Mouse (Mus musculus) thymus, postnatal 4 days (tissue): ENCODE results near the gene Ciz1.

ENCODE experiments used
- DNase-seq: peaks from one replicate; pipeline ENCODE4 v3.0.0; 2021

Gene Ciz1

DNA sequence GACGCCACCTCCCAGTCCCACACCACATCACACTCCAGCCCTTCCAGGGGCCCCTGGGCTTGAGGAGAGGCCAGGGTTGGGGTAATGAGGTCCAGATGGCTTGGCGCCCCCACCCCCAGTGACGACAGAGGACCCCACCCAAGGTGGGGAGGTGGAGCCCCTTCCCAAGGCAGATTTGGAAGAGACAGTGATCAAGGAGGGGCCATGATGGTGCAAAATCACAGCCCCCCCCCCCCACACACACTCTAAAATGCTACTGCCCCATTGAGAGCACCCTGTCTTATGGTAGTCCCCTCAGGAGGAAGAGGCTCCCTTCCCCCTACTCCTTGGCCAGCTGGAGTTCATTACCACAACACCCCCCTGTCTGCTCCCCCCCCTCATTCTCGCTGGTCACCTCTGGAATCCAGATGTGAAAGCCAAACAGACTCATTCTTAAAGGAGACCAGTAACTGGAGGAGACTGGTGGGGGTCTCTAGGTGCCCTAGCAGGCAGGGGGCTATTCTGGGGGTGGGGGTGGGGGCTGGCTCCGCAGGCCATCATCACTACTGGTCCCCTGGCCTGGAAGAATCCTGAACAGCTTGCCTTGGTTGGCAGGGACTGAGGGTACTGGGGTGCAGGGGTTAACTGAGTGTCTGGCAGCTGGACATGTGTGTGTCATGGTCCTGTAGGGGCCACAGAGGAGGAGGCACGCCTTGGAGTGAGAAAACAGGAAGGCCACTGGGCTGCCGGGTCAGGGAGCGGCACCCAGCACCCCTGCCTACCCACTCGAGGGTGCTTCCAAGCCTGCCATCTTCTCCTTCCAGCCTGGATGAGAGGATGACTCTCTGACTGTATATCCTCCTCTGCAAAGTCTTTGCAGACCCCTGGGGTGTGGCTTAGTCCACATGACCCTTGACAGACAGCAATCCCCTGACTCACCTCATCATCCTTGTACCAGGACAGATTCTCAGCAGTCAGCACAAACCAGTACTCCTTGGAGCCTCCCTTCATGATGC lies 32.2 kb upstream of the Ciz1 start:
- no peak for DNase-seq

DNA sequence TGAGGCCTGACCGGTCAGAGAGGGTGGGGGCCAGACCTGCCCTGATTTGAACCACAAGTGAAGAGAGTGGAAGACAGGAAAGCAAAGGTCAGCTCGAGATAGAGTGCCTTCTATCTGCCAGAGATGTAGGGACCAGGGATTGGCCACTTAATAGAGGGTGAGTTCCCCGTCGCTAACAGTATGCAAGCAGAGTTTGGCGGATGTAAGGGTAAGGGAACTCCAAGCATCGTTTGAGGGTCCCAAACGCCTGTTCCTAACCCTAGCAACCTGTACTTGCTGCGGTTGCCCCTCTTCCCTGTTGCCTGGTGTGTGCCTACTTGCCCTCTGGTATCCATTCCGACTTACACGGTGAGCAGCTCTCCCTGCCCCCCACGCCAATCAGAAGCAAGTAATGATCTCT lies 31.4 kb upstream of the Ciz1 start:
- DNase-seq, result no peak

DNA sequence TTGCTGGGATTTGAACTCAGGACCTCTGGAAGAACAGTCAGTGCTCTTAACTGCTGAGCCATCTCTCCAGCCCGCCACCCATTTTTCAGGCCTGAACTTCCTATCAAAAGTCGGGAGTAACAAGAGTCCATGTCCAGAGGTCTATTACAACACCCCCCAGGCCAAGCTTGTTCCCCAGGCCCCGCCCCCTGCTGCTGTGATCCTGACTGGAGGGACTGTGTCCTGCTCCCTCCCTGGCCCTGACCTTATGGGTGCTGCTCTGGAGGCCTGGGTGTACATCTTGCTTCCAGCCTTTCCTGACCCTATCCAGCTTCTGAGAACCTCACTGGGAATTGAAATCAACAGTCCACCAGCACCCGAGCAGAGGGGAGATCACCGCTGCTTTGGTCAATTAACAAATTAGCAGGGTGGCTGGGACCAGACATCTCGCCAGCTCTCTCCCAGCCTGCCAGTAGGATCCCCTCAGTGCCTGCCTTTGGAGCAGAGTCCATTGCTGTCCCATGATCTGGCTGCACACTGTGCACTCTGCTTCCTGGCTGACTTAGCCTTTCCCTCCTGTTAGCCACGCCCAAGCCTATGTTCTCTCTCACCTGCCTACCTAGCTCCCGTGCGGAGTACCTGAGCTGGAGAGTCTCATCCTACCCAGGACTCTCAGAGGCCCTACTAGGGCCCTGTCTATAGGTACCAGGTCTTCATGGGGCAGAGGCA lies 30.4 kb upstream of the Ciz1 start:
- no peak for DNase-seq

DNA sequence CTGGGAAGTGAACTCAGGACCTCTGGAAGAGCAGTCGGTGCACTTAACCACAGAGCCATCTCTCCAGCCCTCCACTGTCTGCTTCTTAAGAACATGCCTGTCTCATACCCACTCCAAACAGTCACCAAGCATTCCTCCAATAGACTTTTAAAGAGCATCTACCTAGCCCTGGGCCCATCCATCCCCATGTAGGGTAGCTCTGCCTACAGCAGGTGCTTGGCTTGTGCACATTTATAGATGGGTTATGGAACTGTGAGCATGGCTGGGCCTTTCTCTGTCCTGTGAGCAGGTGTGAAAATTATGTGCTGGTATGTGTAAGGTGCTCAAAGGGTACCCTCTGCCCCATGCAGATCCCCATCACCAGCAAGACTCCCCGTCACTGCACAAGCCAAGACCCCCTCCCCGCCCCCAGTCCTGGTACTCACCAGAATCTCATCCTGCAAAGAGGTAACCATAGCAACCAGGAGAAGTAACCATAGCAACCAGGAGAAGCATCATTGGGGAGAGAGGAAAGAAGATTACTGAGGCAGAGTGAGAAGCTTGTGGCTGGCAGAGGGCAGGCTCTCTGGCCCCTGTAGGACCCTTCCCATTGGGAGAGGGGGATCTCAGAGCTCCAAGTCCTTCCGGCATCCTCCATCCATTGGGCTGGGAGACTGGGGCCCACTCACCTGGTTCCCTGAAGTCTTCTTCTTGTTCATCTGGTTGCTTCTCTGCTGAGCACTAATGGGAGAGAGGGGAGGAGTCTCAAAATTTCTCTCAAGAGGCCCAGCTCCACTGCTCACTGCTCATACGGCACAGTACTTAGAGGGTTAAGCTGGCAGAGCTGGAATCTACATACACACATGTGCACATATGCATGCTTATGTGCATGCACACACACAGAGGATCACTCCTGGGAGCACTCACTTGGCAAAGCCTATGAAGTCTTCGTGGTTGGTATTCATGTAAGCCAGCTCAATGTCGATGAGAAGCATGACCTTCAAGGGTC lies 29.1 kb upstream of the Ciz1 start:
- no peak for DNase-seq

DNA sequence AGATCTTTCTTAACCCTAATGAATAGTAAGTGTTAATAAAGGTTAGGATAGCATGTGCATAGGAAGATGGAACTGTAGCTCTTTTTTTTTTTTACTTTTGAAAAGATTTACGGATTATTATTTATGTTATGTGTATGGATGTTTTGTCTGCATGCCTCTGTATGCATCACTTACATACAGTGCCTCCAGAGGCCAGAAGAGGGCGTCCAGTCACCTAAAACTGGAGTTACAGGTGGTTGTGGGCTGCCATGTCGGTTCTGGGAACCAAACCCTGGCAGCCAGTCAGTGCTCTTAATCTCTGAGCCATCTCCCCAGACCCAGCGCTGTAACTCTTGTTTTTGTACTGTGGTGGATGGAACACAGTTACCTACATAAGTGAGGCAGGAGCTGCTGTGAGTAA lies 27.8 kb upstream of the Ciz1 start:
- DNase-seq, result no peak

DNA sequence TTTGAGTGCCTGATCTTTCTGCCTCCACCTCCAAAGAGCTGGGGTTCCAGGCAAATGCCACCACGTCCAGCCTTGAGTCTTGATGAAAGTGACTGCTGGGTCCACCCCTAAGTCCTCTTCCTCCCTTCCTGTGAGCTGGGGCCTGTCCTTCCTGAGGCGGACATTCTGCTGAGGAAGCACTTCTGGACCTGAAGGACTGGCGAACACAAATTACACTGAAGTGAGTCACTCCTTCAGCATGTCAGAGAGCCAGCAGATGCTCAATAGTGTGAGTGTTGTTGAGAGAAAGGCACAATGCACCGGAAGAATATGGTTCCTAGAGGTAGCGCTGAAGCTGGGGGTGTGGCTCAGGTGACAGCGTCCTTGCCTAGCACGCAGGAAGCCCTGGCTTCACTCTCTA lies 26.8 kb upstream of the Ciz1 start:
- DNase-seq, result no peak

DNA sequence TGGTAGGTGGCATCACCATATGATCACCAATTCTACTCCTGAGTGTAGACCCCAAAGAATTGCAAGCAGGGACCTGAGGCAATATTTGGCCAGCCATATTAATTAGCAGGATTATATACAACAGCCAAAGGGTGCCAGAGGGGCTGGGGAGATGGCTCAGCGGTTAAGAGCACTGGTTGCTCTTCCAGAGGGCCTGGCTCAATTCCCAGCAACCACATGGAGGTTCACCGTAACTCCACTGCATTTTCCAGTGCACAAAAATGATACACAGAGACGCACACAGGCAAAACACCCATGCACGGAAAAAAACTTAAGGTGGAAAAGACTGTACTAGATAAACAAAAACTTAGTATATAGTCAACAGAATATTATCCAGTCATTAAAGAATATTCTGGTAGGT lies 24.9 kb upstream of the Ciz1 start:
- no peak for DNase-seq

DNA sequence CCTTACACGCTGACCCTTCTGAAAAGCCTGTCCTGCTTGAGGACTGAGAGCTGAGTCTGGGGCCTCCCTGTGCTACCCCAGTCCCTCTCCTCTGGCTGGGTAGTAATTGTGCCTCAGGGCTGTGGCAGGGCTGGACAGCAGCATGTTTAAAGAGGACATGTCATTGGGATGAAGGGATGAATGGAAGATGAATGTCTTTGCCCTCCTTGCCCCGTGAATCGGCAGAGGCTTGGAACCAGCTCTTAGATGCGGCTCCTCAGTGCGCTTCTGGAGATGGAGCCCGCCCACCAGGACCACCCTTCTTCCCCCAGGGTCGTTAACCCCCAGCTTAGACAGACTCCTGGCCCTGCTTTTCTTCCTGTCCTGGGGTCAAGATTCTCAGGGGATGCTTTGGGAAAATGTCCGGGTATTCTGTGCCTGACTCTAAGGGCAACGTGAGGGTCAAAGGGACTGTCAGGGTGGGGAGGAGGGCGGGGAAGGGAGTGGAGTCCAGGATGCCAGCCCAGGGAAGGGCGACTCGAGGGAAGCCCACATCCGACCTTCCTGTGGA lies 23.1 kb upstream of the Ciz1 start:
- DNase-seq, result no peak

DNA sequence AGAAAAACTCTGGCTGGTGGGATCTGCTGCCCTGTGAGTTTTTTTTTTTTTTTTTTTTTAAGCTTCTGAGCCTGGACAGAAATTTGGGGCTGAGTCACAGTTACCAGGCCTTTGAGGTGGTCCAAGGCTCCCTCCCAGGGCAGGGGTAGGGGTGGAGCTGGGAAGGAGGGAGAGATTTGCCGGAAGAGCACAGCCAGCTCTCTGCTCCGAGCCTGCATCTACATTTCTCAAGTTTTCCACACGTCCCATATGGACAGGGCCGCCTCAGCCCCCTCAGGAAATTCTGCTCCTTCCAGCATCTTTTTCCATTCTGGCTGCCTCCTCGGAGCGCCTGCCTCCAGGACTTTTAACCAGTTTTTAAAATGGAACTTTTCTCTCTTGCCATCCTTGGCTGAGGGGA lies 22.6 kb upstream of the Ciz1 start:
- no peak for DNase-seq

DNA sequence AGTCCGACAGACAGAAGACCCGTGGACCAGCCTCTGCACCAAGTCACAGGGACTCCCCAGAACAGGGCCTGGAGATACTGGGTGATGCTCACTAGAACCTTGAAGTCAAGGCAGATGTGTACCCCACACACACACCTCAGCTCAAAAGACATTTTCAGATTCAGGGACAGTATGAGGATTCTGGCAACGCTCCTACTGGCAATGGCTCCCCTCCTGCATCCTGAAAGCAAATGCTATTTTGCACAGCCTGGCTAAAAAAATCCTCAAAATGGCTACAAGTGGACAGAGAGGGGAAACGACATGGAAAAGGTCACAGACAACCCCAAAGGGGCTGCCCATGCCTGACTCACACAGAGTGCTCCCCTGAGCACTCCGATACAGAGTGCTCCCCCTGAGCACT lies 20.0 kb upstream of the Ciz1 start:
- no peak for DNase-seq

DNA sequence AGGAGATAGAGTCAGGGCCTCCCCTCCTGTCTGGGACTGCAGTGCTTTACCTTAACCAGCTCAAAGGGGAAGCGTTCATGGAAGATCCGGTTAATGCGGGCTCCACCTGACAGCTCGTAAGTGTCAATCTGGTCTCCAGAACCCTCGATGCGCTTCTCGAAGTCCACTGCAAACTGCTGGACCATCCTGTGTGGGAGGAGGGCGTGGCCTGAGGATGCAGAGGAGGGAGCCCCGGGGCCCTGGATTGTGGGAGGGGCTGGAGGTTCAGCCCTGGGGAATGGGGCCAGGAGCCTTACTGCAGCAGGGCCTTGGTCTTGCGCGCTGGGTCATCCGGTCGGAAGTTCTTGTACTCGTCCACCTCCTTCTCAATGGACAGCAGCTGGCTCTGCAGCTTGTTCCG lies 16.2 kb upstream of the Ciz1 start:
- DNase-seq, result no peak

DNA sequence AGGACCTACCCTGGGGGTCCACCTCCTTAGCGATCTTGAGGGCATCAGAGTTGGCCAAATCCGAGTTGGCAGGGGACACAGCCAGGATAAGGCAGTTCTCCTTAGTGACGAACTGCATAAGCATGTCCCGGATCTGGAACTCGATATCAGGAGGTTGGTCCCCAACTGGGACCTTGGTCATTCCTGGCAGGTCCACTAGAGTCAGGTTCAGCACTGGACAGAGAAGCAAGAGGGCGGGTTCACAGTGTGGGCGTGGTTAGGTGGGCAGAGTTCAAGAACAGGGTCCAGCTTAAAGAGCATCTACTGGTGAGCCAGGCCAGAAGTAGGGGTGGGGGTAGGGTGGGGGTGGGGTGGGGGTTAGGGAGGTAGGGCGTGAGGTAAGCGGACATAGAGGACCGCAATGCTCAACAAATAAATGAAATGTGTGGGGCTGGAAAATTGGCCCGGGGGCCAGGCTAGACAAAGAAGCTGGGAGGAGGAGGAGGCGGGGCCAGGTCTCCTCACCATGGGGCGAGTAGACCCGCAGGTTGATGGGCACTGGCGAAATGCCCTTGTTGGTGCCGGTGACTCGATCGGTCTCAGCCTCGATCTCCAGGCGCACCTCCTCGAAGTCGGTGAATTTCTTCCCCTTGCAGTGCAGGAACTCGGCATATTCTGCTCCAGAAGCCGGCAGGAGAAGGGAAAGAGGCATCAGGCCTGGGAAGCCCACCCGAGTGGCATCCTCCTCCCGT lies 12.1 kb upstream of the Ciz1 start:
- no peak for DNase-seq

DNA sequence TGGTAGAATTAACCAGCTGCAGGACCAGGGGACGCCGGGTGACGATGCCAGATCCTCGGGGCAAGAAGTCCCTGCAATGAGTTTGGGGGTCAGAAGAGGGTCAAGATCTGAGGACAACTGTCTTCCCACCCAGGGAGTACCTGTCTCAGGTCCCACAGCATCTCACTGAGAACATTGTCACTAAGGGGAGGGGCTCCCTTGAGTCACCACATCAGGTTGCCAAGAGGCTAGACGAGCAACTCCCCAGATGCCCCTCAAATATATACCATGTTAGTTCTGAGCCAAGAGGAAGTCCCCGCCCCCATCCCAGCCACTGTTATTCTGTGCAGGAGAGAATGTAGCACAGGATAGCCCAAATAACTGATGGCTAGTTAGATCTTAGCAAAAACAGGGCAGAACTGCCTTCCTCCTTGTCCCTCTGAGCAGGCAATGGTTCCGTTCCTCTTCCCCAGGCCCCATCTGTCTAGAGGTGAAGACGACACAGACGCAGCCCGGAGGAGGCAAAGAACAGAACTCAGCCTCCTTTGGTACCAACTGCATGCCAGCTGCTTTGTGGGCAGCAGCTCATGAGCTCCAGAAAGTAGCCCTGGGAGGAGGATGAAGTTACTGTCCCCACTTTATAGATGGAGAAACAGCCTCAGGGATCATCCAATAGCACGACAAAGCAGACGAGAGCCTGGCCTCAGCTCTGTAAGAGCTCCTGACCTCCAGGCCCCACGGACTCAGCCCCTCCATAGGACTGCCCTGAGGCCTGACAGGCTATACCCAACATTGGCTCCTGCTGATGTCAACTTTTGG lies 11.1 kb upstream of the Ciz1 start:
- no peak for DNase-seq

DNA sequence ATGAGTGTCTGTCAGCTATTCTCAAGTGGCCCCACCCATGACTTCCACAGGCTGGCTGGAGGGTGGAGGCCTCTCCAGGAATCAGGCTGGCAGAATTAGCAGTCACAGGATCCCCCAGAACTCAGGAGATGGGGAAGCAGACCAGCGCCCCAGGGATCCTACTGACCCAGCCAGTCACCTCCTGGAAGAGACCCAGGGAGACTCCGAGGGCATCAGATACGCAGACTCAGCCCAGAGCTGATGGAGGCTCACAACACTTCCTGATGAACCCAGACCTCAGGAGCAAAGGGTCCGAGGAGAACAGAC lies 10.5 kb upstream of the Ciz1 start:
- DNase-seq, result no peak

DNA sequence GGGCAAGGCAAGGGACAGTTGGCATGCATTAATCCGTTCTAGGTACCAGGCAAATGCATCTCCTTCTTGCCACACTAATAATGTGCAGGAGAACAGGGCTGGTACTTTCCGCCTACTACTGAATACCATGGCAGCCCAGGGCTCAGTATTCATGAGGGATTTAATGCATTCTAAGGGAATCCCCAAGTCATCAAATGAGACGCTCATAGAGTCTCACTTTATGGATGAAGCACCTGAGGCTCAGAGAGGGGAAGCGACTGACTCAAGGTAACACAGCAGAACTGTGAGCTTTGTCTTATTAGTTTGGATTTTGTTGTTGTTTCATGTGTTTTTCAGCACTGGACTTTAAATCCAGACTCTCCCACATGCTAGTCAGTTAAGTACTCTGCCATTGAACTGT lies 10.1 kb upstream of the Ciz1 start:
- no peak for DNase-seq

DNA sequence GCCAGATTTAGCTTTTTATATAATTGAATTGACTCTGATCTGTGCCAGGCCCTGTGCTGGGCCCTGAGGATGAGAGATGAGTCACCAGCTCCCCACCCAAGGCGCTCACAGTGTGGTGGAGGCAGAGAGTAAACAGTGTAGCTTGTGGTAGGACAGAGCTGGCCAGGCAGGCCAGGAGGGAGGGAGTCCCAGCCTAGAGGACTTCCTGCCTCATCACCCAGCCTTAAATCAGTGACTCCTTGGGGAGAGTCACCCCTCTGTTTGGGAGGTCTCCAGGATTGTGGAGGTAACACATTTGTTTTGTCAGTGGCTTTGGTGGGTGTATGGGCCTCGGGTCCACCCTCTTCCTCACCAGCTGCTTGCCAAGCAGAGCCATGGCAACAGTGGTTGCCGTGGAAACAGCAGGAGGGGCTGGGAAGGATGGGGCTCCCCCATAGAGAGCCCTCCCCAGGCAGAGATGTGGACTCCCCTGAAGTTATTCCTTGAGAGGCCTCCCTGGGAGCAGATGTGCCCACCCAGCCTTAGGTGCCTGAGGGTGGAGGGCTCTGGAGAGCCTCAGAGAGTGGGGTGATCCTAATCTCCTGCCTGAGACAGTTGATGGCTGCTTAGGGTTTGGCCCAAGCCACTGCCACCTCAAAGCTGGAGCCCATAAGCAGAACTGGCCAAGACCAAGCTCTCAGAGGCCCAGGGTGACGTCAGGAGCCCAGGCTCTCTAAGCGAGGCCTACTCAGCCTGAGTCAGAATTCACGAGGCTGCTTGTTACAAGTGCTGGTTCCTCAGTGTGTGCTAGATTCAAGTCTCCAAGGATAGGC lies 9.4 kb upstream of the Ciz1 start:
- DNase-seq, result no peak

DNA sequence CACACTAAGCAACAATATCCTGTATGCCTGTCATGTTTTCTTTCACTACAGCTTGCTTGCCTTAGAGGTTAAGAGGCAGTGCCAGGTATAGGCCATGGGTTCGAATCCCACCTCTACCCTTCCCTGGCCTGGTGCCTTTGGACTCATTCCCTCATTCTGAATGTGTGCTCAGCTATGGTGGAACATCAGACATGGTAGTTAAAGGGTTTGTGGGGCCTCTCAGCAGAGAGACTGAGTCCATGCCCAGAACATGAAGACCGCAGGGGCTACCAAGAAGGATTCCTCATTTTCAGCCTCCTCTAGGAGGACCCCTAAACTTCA lies 8.8 kb upstream of the Ciz1 start:
- no peak for DNase-seq

DNA sequence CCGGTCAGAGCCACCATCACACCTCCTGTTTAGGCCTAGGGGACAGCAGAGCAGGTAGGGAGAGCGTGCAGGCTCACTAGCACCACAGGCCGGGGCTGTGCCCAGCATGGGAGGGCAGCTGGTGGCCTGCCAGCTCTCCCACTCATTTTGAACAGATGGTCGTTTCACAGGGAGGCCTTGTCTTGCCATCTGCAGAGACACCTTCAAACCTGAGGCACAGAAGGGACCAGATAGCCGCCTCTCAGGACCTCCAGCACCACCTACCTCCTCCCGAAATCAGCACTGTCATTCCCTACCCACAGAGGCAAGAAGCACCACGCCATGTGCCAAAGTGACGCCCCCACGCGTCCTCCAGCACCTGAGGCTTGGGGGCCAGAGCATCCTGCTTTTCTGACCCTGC lies 8.1 kb upstream of the Ciz1 start:
- DNase-seq, result no peak

DNA sequence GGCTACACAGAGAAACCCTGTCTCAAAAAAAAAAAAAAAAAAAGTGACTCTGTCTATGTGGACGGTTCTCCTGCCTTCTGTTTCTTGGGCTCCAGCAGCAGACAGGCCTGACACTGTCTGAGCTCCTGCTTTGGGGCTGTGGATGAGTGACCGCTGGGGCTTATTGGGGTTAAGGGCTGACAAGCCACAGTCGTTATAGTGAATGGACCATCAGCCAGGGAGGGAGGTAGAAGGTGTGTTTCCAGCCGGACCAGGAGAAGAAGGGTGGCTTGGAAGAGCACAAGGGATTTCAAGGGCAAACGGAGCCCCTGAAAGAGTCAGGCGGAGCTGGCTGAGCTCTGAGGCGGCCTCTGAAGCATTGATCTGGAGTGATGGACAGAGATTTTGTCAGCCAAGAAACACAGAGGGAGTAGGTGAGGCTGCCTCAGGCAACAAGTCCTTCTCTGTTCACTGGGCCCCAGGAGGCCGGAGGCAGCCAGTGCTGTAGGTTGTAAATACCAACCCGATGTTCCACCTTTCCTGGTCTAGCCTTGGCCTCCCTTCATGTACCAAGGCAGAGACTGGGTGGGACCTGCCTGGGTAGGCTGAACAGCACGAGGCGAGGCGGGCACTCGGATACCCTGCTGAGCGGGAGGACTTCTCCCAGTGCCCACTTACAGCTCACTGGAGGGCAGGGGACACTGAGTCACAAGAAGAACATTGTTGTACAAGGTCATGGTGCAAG lies 7.4 kb upstream of the Ciz1 start:
- DNase-seq, result no peak

DNA sequence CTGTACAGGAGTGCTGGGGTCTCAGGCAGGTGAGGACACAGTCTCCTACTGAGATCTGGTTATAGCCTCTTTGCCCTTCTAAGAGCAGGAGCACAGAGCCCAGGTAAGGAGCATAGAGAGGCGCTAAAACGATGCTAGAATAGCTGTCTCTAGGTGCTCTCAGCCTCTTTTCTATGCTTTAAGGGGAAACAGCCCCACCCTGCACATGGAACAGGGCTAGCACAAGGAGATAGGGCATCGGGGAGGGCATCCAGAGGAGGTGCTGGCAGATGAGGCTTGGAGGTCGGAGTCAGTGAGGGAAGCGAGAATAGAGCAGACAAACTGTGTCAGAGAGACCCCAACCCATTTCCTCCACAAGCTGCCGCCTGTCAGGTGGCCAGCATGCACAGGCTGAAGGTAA lies 5.1 kb upstream of the Ciz1 start:
- no peak for DNase-seq
